ENCODE assay signal across 13 mouse cellular contexts in genomic region chr6:73253006-73253405, GRCm38 (mm10). TPM values are rescaled to one million over a fixed set of nuclear protein-coding genes. Genes with fewer than 3 reads are reported as not detected.
"Had no signal": no experiment of that assay in that cellular context is flagged by ENCODE, and none has a peak within 500 bp of the region (broad histone marks: within the 10 kb centered on the region; RNA-seq: fewer than 3 reads in every experiment).

No protein-coding gene starts in this region.

- DNase-seq: lung, embryonic 14.5 days; lung, postnatal 10 days; right cerebral cortex, postnatal 25 days; thymus, postnatal 14 days had no signal

- H3K4me3 ChIP-seq: limb, embryonic 12.5 days; megakaryocyte, embryonic 14.5 days; midbrain, embryonic 15.5 days; neural tube, embryonic 12.5 days had no signal

- H3K36me3 ChIP-seq: midbrain, embryonic 15.5 days had no signal

- H3K9ac ChIP-seq: limb, embryonic 12.5 days; liver, embryonic 14.5 days; lung, embryonic 14.5 days; midbrain, embryonic 15.5 days; neural tube, embryonic 12.5 days had no signal

- ATAC-seq: midbrain, embryonic 15.5 days had no signal

- H3K27ac ChIP-seq: kidney, postnatal 0 days; limb, embryonic 12.5 days; liver, embryonic 14.5 days; macrophage; midbrain, embryonic 15.5 days; neural tube, embryonic 12.5 days; stomach, postnatal 0 days had no signal

- H3K9me3 ChIP-seq: limb, embryonic 12.5 days; midbrain, embryonic 15.5 days; neural tube, embryonic 12.5 days had no signal

- H3K4me2 ChIP-seq: limb, embryonic 12.5 days; lung, embryonic 14.5 days; midbrain, embryonic 11.5 days; midbrain, embryonic 15.5 days; neural tube, embryonic 12.5 days had no signal

- H3K27me3 ChIP-seq: limb, embryonic 12.5 days; megakaryocyte, embryonic 14.5 days; midbrain, embryonic 15.5 days; neural tube, embryonic 12.5 days had no signal

RNA-seq across cellular contexts. Expression of gene Dnah6, which starts 31.6 kb away (rescaled TPM):
- polyA plus RNA-seq: limb, embryonic 12.5 days; macrophage had no signal
